Mouse (Mus musculus): ENCODE measurements around the gene Creb1. TPM values are rescaled to one million over a fixed set of nuclear protein-coding genes. Genes with fewer than 3 reads are reported as not detected.

Gene Creb1
- polyA plus RNA-seq, 1 experiment: 16.2 TPM

GRCm38 (mm10) chr1:64578801-64579200, 46.4 kb downstream of the Creb1 start:
- H3K4me1 ChIP-seq (ENCODE audit: control insufficient read depth, insufficient read depth, low read length): no peaks in the 10 kb centered on the region; the same call in 1 of the 2 replicates
- TF ChIP-seq CTCF (IDR thresholded peaks at IDR 0.05; ENCODE audit: borderline replicate concordance, insufficient read depth, low read depth, low read length) (no peak), POLR2A (IDR thresholded peaks at IDR 0.05; ENCODE audit: borderline replicate concordance, insufficient read depth, low read length) (no peak)
- no peak overlapping the region for H3K4me3 ChIP-seq (replicated peaks; ENCODE audit: insufficient read depth, low read depth, low read length)
- 90% methylated on average over 3 of the region's 3 CpGs for WGBS
- no peaks in the 10 kb centered on the region for H3K27me3 ChIP-seq (ENCODE audit: control insufficient read depth, insufficient read depth, low read length)
- H3K27ac ChIP-seq (ENCODE audit: insufficient read depth, low read length): no peak overlapping the region
- no peak for DNase-seq

- H3K27me3 ChIP-seq (ENCODE audit: control insufficient read depth, insufficient read depth, low read length): no peaks in the 10 kb centered on the region
- TF ChIP-seq CTCF (IDR thresholded peaks at IDR 0.05; ENCODE audit: borderline replicate concordance, insufficient read depth, low read depth, low read length): no peak
- no peak for TF ChIP-seq POLR2A (IDR thresholded peaks at IDR 0.05; ENCODE audit: borderline replicate concordance, insufficient read depth, low read length)
- no peak overlapping the region for H3K27ac ChIP-seq (ENCODE audit: insufficient read depth, low read length)
- H3K4me1 ChIP-seq (ENCODE audit: control insufficient read depth, insufficient read depth, low read length): no peaks in the 10 kb centered on the region
- no peak for DNase-seq
- H3K4me3 ChIP-seq (replicated peaks; ENCODE audit: insufficient read depth, low read depth, low read length): no peak overlapping the region
- WGBS: 51% methylated on average over 5 of the region's 5 CpGs
These were observed 66.5 kb downstream of the Creb1 start for GRCm38 (mm10) chr1:64598926-64599325.

- TF ChIP-seq POLR2A (IDR thresholded peaks at IDR 0.05; ENCODE audit: borderline replicate concordance, insufficient read depth, low read length) (no peak), CTCF (IDR thresholded peaks at IDR 0.05; ENCODE audit: borderline replicate concordance, insufficient read depth, low read depth, low read length) (no peak)
- H3K27me3 ChIP-seq (ENCODE audit: control insufficient read depth, insufficient read depth, low read length): no peaks in the 10 kb centered on the region
- H3K4me3 ChIP-seq (replicated peaks; ENCODE audit: insufficient read depth, low read depth, low read length): no peak overlapping the region
- no peak for DNase-seq
- WGBS: 80% methylated on average over 7 of the region's 7 CpGs
- no peak overlapping the region for H3K27ac ChIP-seq (ENCODE audit: insufficient read depth, low read length)
- no peaks in the 10 kb centered on the region for H3K4me1 ChIP-seq (ENCODE audit: control insufficient read depth, insufficient read depth, low read length)
These were observed 68.1 kb downstream of the Creb1 start for GRCm38 (mm10) chr1:64600413-64601077.

- DNase-seq: no peak
- TF ChIP-seq CTCF (IDR thresholded peaks at IDR 0.05; ENCODE audit: borderline replicate concordance, insufficient read depth, low read depth, low read length): no peak
- no peak for TF ChIP-seq POLR2A (IDR thresholded peaks at IDR 0.05; ENCODE audit: borderline replicate concordance, insufficient read depth, low read length)
- Histone ChIP-seq H3K27ac (ENCODE audit: insufficient read depth, low read length) (no peak overlapping the region), H3K27me3 (ENCODE audit: control insufficient read depth, insufficient read depth, low read length) (no peaks in the 10 kb centered on the region), H3K4me3 (replicated peaks; ENCODE audit: insufficient read depth, low read depth, low read length) (no peak overlapping the region), H3K4me1 (ENCODE audit: control insufficient read depth, insufficient read depth, low read length) (no peaks in the 10 kb centered on the region)
- WGBS: 85% methylated on average over 6 of the region's 6 CpGs
These were observed 68.9 kb downstream of the Creb1 start for GRCm38 (mm10) chr1:64601242-64601842.

- WGBS: 93% methylated on average over 5 of the region's 5 CpGs
- TF ChIP-seq POLR2A (IDR thresholded peaks at IDR 0.05; ENCODE audit: borderline replicate concordance, insufficient read depth, low read length): no peak
- TF ChIP-seq CTCF (IDR thresholded peaks at IDR 0.05; ENCODE audit: borderline replicate concordance, insufficient read depth, low read depth, low read length): no peak
These were observed 70.9 kb downstream of the Creb1 start for GRCm38 (mm10) chr1:64603381-64603780.

GRCm38 (mm10) chr1:64609145-64609544, 76.7 kb downstream of the Creb1 start:
- no peaks in the 10 kb centered on the region for H3K4me1 ChIP-seq (ENCODE audit: control insufficient read depth, insufficient read depth, low read length)
- TF ChIP-seq POLR2A (IDR thresholded peaks at IDR 0.05; ENCODE audit: borderline replicate concordance, insufficient read depth, low read length): no peak
- no peak for TF ChIP-seq CTCF (IDR thresholded peaks at IDR 0.05; ENCODE audit: borderline replicate concordance, insufficient read depth, low read depth, low read length)
- H3K4me3 ChIP-seq (replicated peaks; ENCODE audit: insufficient read depth, low read depth, low read length): no peak overlapping the region
- WGBS: 64% methylated on average over 4 of the region's 4 CpGs
- no peak overlapping the region for H3K27ac ChIP-seq (ENCODE audit: insufficient read depth, low read length)
- no peak for DNase-seq
- H3K27me3 ChIP-seq (ENCODE audit: control insufficient read depth, insufficient read depth, low read length): no peaks in the 10 kb centered on the region

More at GRCm38 (mm10) chr1:64603381-64603780, 70.9 kb downstream of the Creb1 start:
- no peaks in the 10 kb centered on the region for H3K27me3 ChIP-seq (ENCODE audit: control insufficient read depth, insufficient read depth, low read length)
- no peak for DNase-seq
- H3K27ac ChIP-seq (ENCODE audit: insufficient read depth, low read length): no peak overlapping the region
- H3K4me1 ChIP-seq (ENCODE audit: control insufficient read depth, insufficient read depth, low read length): no peaks in the 10 kb centered on the region
- H3K4me3 ChIP-seq (replicated peaks; ENCODE audit: insufficient read depth, low read depth, low read length): no peak overlapping the region

GRCm38 (mm10) chr1:64609976-64610375, 77.5 kb downstream of the Creb1 start:
- TF ChIP-seq CTCF (IDR thresholded peaks at IDR 0.05; ENCODE audit: borderline replicate concordance, insufficient read depth, low read depth, low read length) (no peak), POLR2A (IDR thresholded peaks at IDR 0.05; ENCODE audit: borderline replicate concordance, insufficient read depth, low read length) (no peak)
- Histone ChIP-seq H3K27me3 (ENCODE audit: control insufficient read depth, insufficient read depth, low read length) (no peaks in the 10 kb centered on the region), H3K4me1 (ENCODE audit: control insufficient read depth, insufficient read depth, low read length) (no peaks in the 10 kb centered on the region), H3K27ac (ENCODE audit: insufficient read depth, low read length) (no peak overlapping the region), H3K4me3 (replicated peaks; ENCODE audit: insufficient read depth, low read depth, low read length) (no peak overlapping the region)
- DNase-seq: no peak
- WGBS: 88% methylated on average over 9 of the region's 9 CpGs

GRCm38 (mm10) chr1:64614311-64614710, 81.9 kb downstream of the Creb1 start:
- H3K27me3 ChIP-seq (ENCODE audit: control insufficient read depth, insufficient read depth, low read length): no peaks in the 10 kb centered on the region
- WGBS: 88% methylated on average over 9 of the region's 9 CpGs
- H3K4me3 ChIP-seq (replicated peaks; ENCODE audit: insufficient read depth, low read depth, low read length): no peak overlapping the region
- no peaks in the 10 kb centered on the region; the same call in 1 of the 2 replicates for H3K4me1 ChIP-seq (ENCODE audit: control insufficient read depth, insufficient read depth, low read length)
- TF ChIP-seq POLR2A (IDR thresholded peaks at IDR 0.05; ENCODE audit: borderline replicate concordance, insufficient read depth, low read length): no peak
- no peak for TF ChIP-seq CTCF (IDR thresholded peaks at IDR 0.05; ENCODE audit: borderline replicate concordance, insufficient read depth, low read depth, low read length)
- H3K27ac ChIP-seq (ENCODE audit: insufficient read depth, low read length): no peak overlapping the region
- DNase-seq: no peak

Data from cerebellum, adult 2 months (tissue).